Mouse (Mus musculus): ENCODE data around the gene Cep295nl.
"Not testable (repeated sequence)": the region's sequence is repeated elsewhere in the genome, so short reads cannot be mapped to it uniquely, and the experiment has no call there.

Gene Cep295nl

GRCm38 (mm10) chr11:118321971-118322370 is 20.3 kb downstream of the Cep295nl start:
- DNase-seq (ENCODE audit: low read depth) = no peak

- DNase-seq (ENCODE audit: low read depth) = no peak
These were observed 20.8 kb downstream of the Cep295nl start for GRCm38 (mm10) chr11:118321500-118321899.

- DNase-seq (ENCODE audit: low read depth) = peak; percentile 20
These were observed 23.6 kb downstream of the Cep295nl start for GRCm38 (mm10) chr11:118318678-118319077.

- DNase-seq (ENCODE audit: low read depth) = peak; percentile 43
These were observed 25.2 kb downstream of the Cep295nl start for GRCm38 (mm10) chr11:118317129-118317528.

GRCm38 (mm10) chr11:118316231-118316806 is 26.0 kb downstream of the Cep295nl start:
- no peak for DNase-seq (ENCODE audit: low read depth)

- no peak for DNase-seq (ENCODE audit: low read depth)
These were observed 30.1 kb downstream of the Cep295nl start for GRCm38 (mm10) chr11:118312132-118312723.

- not testable (repeated sequence) for DNase-seq (ENCODE audit: low read depth)
These were observed 34.3 kb downstream of the Cep295nl start for GRCm38 (mm10) chr11:118307962-118308361.

- not testable (repeated sequence) for DNase-seq (ENCODE audit: low read depth)
These were observed 38.3 kb downstream of the Cep295nl start for GRCm38 (mm10) chr11:118303959-118304358.

GRCm38 (mm10) chr11:118298810-118299209 is 43.5 kb downstream of the Cep295nl start:
- no peak for DNase-seq (ENCODE audit: low read depth)

GRCm38 (mm10) chr11:118297967-118298366 is 44.3 kb downstream of the Cep295nl start:
- DNase-seq (ENCODE audit: low read depth) = no peak

GRCm38 (mm10) chr11:118295026-118295425 is 47.3 kb downstream of the Cep295nl start:
- no peak for DNase-seq (ENCODE audit: low read depth)

- DNase-seq (ENCODE audit: low read depth) = no peak
These were observed 49.6 kb downstream of the Cep295nl start for GRCm38 (mm10) chr11:118292671-118293070.

GRCm38 (mm10) chr11:118289999-118290889 is 52.1 kb downstream of the Cep295nl start, which contains the start of gene Usp36:
Gene Usp36, minus strand, starts transcription at chr11:118290244.
- DNase-seq (ENCODE audit: low read depth) = peak; percentile 99

GRCm38 (mm10) chr11:118289562-118289961 is 52.7 kb downstream of the Cep295nl start:
- no peak for DNase-seq (ENCODE audit: low read depth)

- no peak for DNase-seq (ENCODE audit: low read depth)
These were observed 53.2 kb downstream of the Cep295nl start for GRCm38 (mm10) chr11:118289037-118289511.

- DNase-seq (ENCODE audit: low read depth) = no peak
These were observed 54.7 kb downstream of the Cep295nl start for GRCm38 (mm10) chr11:118287573-118287972.

- no peak for DNase-seq (ENCODE audit: low read depth)
These were observed 55.9 kb downstream of the Cep295nl start for GRCm38 (mm10) chr11:118286434-118286833.

- DNase-seq (ENCODE audit: low read depth) = no peak
These were observed 56.5 kb downstream of the Cep295nl start for GRCm38 (mm10) chr11:118285791-118286190.

Measured in c-Kit-positive CD71-negative TER-119-negative erythroid progenitor cells, embryonic 14.5 days (primary cell).